Mouse (Mus musculus) C2C12 (cell line): ENCODE results near the gene Trpm2. TPM values are rescaled to one million over a fixed set of nuclear protein-coding genes. Genes with fewer than 3 reads are reported as not detected.
"Not testable (repeated sequence)": the region's sequence is repeated elsewhere in the genome, so short reads cannot be mapped to it uniquely, and the experiment has no call there.

Source experiments
- H3K27me3 ChIP-seq: one replicate; pipeline ENCODE4 v1.6.1; 2011; ENCODE audit not compliant: control insufficient read depth, insufficient read depth, insufficient read length
- H3K36me3 ChIP-seq: one replicate; pipeline ENCODE4 v1.6.1; 2011; ENCODE audit not compliant: control insufficient read depth, insufficient read depth
- H3K4me3 ChIP-seq: one replicate; pipeline ENCODE4 v1.5.1; 2011; ENCODE audit warnings: mild to moderate bottlenecking, control low read depth; ENCODE audit not compliant: poor library complexity, insufficient read depth, severe bottlenecking
- H3K79me2 ChIP-seq: one replicate; pipeline ENCODE4 v1.6.1; 2011; ENCODE audit not compliant: control insufficient read depth, insufficient read depth
- H3K79me3 ChIP-seq: one replicate; pipeline ENCODE4 v1.6.1; 2011; ENCODE audit warnings: low read depth, control low read depth
- H3ac ChIP-seq: one replicate; pipeline ENCODE3; 2011; ENCODE audit warnings: low read depth; ENCODE audit not compliant: control insufficient read depth, insufficient read length
- CEBPB ChIP-seq: IDR thresholded peaks from one replicate; pipeline ENCODE4 v1.6.1; 2011; ENCODE audit warnings: low read depth, mild to moderate bottlenecking, control low read depth, moderate library complexity
- CTCF ChIP-seq: IDR thresholded peaks from one replicate; pipeline ENCODE4 v1.5.1; 2011; ENCODE audit not compliant: control insufficient read depth, insufficient read depth, insufficient read length
- FOSL1 ChIP-seq: IDR thresholded peaks from one replicate; pipeline ENCODE4 v1.8.0; 2011; ENCODE audit warnings: mild to moderate bottlenecking, low read length; ENCODE audit not compliant: poor library complexity, insufficient read depth, severe bottlenecking
- MAX ChIP-seq: IDR thresholded peaks from one replicate; pipeline ENCODE4 v1.6.1; 2011; ENCODE audit warnings: mild to moderate bottlenecking, control low read depth
- MYOD1 ChIP-seq: IDR thresholded peaks from one replicate; pipeline ENCODE4 v1.6.1; 2011; ENCODE audit warnings: low read depth; ENCODE audit not compliant: control insufficient read depth, insufficient read length
- MYOG ChIP-seq: IDR thresholded peaks from one replicate; pipeline ENCODE4 v1.6.1; 2011; ENCODE audit not compliant: control insufficient read depth, insufficient read length; ENCODE audit errors: extremely low read depth
- USF1 ChIP-seq: IDR thresholded peaks from one replicate; pipeline ENCODE4 v1.6.1; 2011; ENCODE audit warnings: low read depth, mild to moderate bottlenecking, control low read depth, moderate library complexity
- polyA plus RNA-seq: library from polyadenylated mRNA; unstranded; fragments of >200 nt; fragmentation: generic; extraction: Trizol; gene quantifications from one replicate; pipeline ENCODE4 v1.2.1, GENCODE M21; 2012; ENCODE audit warnings: missing spikeins

Trpm2 gene
- polyA plus RNA-seq, 1 experiment: 0.02 TPM

- no peaks in the 10 kb centered on the region for H3K36me3 ChIP-seq
- H3K79me2 ChIP-seq: no peaks in the 10 kb centered on the region
- no peaks in the 10 kb centered on the region for H3K79me3 ChIP-seq
- no peak overlapping the region for H3ac ChIP-seq
- no peak overlapping the region for H3K4me3 ChIP-seq
- peaks cover 38% of the 10 kb centered on the region for H3K27me3 ChIP-seq
- TF ChIP-seq MYOG: no peak
- no peak for TF ChIP-seq CTCF
- TF ChIP-seq MYOD1: no peak
- no peak for TF ChIP-seq MAX
- TF ChIP-seq CEBPB: no peak
- TF ChIP-seq USF1: no peak
- TF ChIP-seq FOSL1: no peak
These were observed 940 bp downstream of the Trpm2 start for GRCm38 (mm10) chr10:77969274-77969972.

- TF ChIP-seq FOSL1 (no peak), CEBPB (no peak), USF1 (no peak), MYOG (no peak), CTCF (no peak), MAX (no peak), MYOD1 (no peak)
- H3K4me3 ChIP-seq: no peak overlapping the region
- H3K27me3 ChIP-seq: peaks cover 20% of the 10 kb centered on the region
- no peaks in the 10 kb centered on the region for H3K79me2 ChIP-seq
- H3K79me3 ChIP-seq: no peaks in the 10 kb centered on the region
- no peak overlapping the region for H3ac ChIP-seq
- H3K36me3 ChIP-seq: no peaks in the 10 kb centered on the region
These were observed 6.4 kb downstream of the Trpm2 start for GRCm38 (mm10) chr10:77963971-77964370.

- no peak overlapping the region for H3K4me3 ChIP-seq
- H3K27me3 ChIP-seq: peaks cover 7% of the 10 kb centered on the region
- H3K36me3 ChIP-seq: no peaks in the 10 kb centered on the region
- no peaks in the 10 kb centered on the region for H3K79me3 ChIP-seq
- TF ChIP-seq MAX (no peak), CTCF (no peak), MYOD1 (no peak), CEBPB (no peak), FOSL1 (no peak), USF1 (no peak), MYOG (no peak)
- H3ac ChIP-seq: no peak overlapping the region
- no peaks in the 10 kb centered on the region for H3K79me2 ChIP-seq
These were observed 7.6 kb downstream of the Trpm2 start for GRCm38 (mm10) chr10:77962725-77963124.

- H3K79me3 ChIP-seq, H3ac ChIP-seq, H3K4me3 ChIP-seq, H3K79me2 ChIP-seq, H3K36me3 ChIP-seq: not testable (repeated sequence)
- peaks cover 11% of the 10 kb centered on the region for H3K27me3 ChIP-seq
These were observed 19.9 kb downstream of the Trpm2 start for GRCm38 (mm10) chr10:77950468-77950867.

- peaks cover 16% of the 10 kb centered on the region for H3K27me3 ChIP-seq
- H3ac ChIP-seq: no peak overlapping the region
- H3K79me2 ChIP-seq: no peaks in the 10 kb centered on the region
- TF ChIP-seq MAX (no peak), MYOG (no peak)
- no peaks in the 10 kb centered on the region for H3K36me3 ChIP-seq
- H3K4me3 ChIP-seq: no peak overlapping the region
- no peaks in the 10 kb centered on the region for H3K79me3 ChIP-seq
These were observed 30.7 kb downstream of the Trpm2 start for GRCm38 (mm10) chr10:77939685-77940084.

- Histone ChIP-seq H3K79me3 (no peaks in the 10 kb centered on the region), H3K36me3 (no peaks in the 10 kb centered on the region), H3K27me3 (peaks cover 13% of the 10 kb centered on the region), H3K79me2 (no peaks in the 10 kb centered on the region), H3ac (no peak overlapping the region), H3K4me3 (no peak overlapping the region)
- TF ChIP-seq MYOD1 (no peak), CTCF (no peak), USF1 (no peak), MAX (no peak), CEBPB (no peak), FOSL1 (no peak), MYOG (no peak)
These were observed 43.0 kb downstream of the Trpm2 start for GRCm38 (mm10) chr10:77927375-77927774.

GRCm38 (mm10) chr10:77926140-77926539 lies 44.2 kb downstream of the Trpm2 start:
- peaks cover 13% of the 10 kb centered on the region for H3K27me3 ChIP-seq
- H3ac ChIP-seq: no peak overlapping the region
- H3K79me3 ChIP-seq: no peaks in the 10 kb centered on the region
- no peaks in the 10 kb centered on the region for H3K36me3 ChIP-seq
- H3K4me3 ChIP-seq: no peak overlapping the region
- no peak for TF ChIP-seq MAX
- no peaks in the 10 kb centered on the region for H3K79me2 ChIP-seq
